Mouse (Mus musculus) liver, embryonic 14.5 days (tissue): ENCODE measurements at regions not wholly inside any gene's neighbourhood (a gene's known extent, or its start where the extent isn't known, plus 50 kb on each side); places are given as distances from the start of the nearest gene placed in this dataset.

ENCODE experiments used
- CTCF ChIP-seq: IDR thresholded peaks from 2 replicates; pipeline ENCODE4 v1.5.1; 2016; ENCODE audit warnings: antibody characterized with exemption, low read depth, control low read depth
- EP300 ChIP-seq: IDR thresholded peaks from 2 replicates; pipeline ENCODE4 v1.6.1; 2016; ENCODE audit warnings: antibody characterized with exemption, low read depth

DNA sequence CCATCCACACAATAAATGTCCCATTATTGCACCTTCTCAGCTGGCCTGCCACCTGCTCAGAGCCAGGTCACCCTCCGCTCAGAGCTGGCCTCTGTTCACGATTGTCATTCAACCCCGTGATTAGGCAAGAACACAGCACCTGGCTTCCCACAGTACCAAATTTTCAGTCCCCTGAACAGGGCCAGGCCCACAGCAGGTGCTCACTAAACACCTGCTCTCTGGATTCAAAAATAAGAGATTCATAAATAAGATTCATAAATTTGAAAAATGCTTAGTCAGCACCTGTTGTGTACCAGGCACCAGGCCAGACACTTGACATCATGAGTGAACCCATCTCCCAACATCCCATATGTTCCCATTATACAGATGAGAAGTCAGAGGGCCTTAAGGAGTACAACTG, 272.2 kb downstream of the Matn1 start:
- TF ChIP-seq CTCF (no peak), EP300 (no peak)
